Mouse (Mus musculus) spleen, postnatal 10 days (tissue): ENCODE measurements around the gene Parp11.

ENCODE experiments used
- DNase-seq, 2 experiments: peaks; one replicate each; pipeline ENCODE4 v3.0.0; 2021 to 2022; ENCODE audit warnings: low spot score in 2 of 2

The Parp11 gene

DNA sequence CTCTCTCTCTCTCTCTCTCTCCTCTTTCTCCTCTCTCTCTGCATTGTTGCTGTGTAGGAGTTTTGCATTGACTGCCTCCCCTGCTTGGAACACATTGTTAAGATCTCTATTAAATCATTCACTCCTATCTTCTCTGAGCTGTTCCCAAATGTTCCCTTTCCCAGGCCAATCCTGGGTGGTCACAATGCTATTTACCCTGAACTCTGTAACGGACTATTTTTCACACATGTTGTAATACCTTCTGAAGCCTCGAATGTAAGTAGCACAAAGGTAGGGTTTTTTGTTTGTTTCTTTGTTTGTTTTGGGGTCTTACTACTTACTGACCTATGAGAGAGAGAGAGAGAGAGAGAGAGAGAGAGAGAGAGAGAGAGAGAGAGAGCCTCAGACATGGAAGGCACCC lies 2.2 kb downstream of the Parp11 start:
- no peak for DNase-seq

DNA sequence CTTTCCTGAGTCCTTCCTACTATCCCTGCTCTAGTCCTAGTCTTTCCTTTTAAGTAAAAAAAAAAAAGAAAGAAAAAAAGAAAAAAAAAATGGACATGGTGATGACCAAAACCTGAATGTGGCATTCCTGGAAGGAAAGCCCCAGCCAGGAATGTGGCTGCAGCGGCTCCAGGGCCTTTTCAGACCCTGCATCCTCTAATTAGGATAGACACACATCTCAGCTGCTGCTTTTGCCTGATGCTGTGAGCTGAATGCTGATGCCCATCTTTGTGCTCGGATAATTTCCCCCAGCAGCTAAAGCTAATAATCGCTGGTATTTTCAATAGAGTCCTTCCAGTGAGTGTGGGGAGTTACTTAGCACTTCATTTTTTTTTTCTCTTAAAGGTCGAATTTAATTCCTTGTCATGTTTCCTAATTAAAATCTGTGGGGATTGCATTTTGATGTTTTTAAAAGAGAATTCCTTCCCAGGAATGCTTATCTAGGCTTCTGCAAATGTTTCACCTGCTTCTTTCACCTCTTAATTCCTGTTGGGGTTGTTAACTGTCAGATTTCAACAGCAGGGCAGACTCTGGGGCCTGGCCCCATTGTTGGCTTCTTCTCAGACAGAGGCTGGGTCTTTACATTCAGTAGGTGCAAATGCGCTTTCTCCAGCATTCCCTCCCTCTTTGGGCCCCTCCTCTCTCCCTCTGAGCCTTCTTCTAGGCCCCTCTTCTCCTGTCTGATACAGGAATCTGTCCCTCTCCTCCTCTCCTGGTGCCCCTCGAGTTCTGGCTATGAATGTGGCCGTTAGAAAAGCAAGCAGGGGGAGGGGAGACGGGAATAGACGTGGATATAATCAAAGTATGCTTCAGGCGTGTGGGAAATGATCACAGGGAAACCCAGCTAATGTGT lies 3.1 kb downstream of the Parp11 start:
- no peak for DNase-seq

DNA sequence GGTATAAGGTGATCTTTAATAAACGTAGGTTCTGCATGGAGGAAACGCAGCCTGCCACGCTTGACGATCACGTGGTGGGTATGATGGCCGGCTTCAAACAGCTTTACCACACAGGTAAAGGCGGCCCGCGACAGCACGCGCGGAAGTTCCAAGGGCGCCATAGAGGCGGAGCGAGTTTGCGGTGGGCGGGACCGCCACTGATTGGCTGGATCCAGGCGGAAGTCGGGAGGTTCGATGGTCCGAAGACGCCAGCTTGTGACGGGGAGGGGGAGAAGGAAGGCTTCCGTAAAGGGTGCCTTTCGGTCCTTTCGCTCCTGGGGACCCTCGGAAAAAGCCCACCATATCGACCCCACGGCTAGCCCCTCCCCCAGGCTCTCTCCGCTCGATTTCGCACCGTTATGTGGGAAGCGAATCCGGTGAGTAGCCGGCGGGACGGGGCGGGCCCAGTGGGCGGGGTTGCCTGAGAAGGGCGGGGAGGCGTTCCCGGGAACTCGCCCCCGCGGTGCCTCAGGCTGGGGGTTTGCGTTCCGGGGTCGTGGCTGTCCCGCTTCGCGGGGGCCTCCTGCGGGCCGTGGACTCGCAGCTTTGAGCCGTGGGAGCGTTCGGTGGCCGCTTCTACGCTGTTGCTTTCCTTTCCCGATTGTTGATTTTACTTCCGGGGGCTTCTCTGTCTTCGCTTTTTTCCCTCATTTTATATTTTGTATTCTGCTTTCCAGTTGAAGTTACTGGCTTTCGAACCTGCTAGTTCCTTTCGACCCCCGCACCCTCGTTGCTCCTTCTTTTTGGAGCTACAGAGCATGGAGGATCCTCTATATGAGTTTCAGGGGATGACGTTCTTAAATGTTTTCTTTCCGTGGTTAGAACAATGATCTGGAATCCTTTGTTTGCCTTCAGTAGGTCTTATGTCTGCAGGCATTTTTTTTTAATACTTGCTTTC lies 7.0 kb downstream of the Parp11 start:
- peak; percentile 96 to 97 for DNase-seq

DNA sequence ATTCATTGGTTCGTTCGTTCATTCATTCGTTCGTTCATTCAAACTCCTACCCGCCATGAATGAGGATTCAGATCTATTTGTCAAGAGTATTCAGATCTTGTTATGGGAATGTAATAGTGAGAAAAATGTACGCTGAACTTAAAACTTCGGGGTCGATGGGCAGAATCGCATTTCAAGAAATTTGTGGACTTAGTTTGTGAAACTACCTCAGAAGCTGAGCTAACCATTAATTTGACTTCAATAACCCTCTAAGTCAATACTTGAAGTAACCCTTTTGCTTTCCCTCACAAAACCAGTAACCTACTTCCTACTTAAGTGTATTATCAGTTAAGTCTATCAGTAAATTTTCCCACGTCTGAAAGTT lies 7.7 kb downstream of the Parp11 start:
- DNase-seq: no peak

DNA sequence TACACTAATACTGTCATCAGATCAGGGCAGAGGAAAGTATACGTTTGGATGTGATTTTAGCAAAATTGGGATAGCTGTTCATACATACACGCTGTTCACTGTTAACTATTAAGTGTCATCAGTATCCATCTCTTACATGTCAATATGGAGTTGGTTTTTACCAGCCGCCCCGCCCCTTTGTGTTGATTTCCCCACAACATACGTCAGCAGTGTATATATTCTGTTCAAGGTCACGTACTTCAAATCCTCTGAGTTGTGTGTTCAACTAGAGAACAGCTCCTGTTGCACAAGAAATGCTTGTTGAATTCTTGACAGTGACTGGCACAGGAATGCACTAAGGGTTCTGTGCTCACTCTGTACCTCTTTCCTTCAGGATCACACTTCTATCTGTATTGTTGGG lies 8.2 kb downstream of the Parp11 start:
- DNase-seq: no peak

DNA sequence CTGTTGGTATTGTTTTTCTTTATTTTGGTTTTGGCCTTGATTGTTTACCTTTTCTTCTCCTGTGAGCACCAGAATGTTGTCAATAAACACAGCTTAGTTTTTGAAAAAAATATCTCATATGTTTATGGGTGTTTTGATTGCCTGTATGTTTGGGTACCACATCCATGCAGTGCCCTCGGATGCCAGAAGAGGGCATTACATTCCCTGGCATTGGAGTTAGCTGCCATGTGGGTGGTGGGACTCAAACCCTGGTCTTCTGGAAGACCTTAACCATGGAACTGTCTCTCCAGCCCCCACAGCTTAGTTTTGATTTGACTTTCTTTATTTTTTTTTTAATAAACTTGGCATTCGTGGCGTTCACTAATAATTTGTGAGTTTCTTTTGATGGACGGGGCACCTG lies 8.8 kb downstream of the Parp11 start:
- no peak for DNase-seq

DNA sequence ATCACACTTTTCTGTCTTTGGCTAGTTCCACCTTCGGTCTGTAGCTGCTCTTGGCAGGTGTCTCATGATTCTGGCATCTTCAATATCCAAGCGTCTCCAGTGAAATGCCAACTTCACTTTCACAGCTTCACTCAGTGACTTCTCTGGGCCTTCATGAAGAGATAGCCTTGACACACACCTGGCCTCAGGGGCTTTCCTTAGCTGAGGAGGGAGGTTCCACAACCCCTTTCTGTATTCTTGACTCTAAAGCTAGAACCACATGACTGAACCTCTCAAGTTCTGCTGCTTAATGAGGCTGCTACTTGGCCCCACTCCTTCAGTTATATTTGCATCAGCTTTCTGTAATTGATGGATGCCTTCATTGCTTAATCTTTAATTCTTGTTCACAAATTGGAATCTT lies 10.1 kb downstream of the Parp11 start:
- no peak for DNase-seq

DNA sequence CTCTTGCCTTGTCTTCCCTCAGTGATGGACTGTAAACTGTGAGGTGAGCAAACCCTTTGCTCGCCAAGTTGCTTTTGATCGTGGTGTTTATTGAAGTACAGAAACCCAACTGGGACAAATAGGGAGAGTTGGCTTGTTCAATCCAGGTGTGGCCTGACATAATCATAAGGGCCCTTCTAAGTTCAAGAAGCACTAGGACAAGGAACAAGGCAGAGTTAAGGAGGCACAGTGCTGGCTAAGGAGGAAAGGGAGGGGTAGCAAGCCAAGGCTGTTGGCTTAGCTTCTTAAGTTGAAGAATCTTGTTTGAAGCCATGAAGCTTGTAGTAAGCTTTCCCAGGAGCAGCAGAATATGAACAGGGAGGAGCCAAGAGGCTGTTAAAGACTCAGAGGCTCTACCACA lies 13.1 kb downstream of the Parp11 start:
- DNase-seq: no peak

DNA sequence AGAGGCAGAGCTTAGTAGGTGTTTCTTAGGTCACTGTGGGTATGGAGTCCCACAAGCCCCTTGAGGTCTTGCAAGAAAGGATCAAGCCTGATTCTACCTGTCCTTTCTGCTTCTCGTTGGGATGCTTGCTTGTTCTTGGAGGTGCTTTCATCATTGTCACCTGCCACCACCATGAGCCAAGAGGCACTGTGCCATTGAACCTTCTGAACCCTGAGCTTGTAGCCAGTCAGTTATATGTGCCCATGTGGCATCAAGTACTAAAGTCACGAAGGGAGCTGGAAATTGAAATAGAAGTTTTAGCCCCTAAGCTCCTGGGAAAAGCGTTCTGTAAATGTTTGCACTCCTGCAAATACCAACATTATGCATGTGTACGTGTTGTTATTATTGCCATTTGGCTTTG lies 14.9 kb downstream of the Parp11 start:
- DNase-seq: no peak

DNA sequence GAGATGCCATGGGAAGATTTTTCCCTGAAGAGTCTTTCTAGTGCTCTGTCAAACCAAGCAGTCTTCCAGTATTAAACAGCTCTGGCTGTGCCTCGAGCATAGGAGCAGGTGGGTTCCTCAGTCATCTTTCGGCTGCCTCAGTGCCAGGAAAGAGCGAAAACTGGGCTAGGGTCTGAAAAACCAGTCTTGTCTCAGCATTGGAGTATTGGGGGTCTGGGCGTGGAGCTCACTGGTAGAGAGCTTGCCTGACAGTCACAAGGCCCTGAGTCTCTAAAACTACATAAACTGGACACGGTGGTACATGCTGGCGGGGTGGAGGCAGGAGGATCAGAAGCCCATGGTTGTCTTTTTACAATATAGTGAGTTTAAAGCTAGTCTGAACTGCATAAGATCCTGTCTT lies 15.6 kb downstream of the Parp11 start:
- DNase-seq: no peak

DNA sequence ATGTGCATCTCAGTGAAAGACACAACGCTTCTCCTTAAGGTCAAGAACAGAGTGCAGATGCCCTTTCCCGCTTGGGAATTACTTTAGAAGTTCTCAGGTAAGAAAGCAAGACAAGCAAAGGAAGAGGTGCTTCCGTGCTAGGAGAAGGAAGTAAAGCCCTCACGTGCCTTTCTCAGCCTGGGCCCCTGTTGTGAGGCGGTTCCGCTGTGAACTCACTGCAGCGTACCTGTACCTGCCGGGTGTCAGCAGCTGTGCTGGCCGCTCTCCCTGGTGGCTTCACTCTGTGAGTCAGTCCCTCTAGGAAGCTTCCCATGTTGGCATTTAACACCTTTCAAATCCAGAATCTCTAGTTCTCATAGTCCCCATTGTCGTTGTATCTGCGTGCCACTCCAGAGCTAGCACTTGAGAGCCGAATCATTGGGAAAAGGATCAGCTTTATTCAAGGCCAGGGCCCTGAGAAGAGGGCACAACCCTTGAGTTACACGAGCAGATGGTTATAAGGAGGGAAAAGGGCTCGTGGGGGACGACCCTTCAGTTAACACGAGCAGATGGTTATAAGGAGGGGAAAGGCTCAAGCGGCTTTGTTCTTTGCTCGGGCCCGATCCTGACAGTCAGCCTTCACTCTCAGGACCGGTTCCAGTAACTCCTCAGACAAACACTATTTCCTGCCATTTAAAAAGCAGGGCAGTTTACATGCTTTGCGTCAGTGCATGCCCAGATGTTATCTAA lies 16.8 kb downstream of the Parp11 start:
- no peak for DNase-seq

DNA sequence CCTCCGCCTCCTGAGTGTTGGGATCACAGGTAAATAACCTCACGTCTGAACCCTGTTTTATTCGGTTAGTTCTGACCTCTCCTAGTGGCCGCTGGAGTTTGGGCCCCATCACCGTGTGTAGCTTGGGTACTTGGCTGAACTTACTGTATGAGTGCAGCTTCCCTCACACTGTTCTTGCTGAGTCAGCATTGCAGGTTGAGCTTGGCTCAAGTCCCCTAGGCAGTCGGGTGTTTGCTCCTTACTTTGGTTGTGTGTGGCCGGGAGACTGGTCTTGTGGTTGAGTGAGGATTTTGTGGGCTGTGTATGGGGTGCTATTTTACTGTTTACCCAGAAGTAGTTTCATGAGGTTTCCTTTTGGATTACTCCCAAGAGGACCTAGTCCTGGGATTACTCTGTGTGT lies 17.9 kb downstream of the Parp11 start:
- DNase-seq: no peak

DNA sequence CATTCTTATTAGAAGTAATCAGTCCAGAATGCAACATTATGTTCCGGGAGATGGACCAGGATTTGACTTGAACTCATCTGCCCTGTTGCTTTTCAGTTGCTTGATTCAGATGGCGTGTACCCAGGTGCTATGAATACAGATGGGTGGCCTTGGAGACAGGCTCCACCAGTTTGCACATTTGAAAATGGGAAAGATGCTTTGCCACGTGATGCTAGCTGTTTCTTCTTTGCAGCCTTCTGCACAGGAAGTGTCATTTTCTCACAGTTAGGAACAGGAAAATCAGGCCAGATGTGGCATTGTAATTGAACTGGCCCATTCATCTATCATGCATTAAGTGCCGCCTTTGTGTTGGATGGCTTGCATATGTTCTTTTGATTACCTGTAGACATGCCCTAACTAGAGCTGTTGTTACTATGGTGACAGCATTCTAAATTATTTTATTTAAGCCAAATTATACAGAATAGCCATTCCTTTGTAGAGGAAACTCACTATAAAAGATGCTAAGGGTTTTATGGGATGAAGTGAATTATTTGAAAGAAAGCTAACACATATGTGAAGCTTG lies 20.2 kb downstream of the Parp11 start:
- DNase-seq: no peak

DNA sequence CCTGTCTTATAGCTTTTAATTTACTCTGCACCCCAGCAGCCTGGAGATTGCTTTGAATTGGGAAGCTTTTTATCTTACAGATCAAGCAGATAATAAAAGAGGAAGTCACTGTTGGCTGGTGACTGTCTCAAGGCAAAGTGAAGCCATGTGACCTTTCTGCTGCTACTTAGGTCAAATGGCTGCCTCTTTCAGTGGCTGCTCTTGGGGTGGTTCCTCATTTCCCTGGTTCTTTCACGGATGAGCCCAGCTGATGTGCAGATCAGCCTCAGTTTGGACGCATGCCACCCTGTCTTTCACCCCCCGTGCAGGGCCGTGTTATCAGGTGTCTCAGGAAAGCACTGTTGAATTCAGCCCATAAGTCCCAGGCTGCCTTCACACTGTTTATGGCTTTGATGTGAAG lies 25.4 kb downstream of the Parp11 start:
- peak in 1 of 2 experiments; percentile 41 for DNase-seq

DNA sequence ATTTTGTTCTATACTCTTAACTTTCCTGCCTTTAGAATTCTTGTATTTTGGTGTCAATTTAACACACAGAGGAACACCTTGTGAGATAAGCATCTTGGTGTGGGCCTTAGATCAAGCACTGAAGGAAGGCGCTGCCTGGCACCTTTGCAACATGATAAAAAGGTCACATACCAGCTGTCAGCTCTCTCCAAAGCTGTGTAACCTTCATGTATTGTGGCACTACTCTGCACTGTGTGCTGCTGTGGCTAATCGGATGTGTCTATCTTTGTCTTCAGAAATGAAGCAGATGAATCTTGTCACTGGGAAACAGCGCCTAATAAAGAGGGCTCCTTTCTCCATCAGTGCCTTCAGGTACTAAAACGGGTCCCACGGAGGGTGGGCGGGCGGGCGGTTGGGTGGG lies 27.3 kb downstream of the Parp11 start:
- DNase-seq: no peak

DNA sequence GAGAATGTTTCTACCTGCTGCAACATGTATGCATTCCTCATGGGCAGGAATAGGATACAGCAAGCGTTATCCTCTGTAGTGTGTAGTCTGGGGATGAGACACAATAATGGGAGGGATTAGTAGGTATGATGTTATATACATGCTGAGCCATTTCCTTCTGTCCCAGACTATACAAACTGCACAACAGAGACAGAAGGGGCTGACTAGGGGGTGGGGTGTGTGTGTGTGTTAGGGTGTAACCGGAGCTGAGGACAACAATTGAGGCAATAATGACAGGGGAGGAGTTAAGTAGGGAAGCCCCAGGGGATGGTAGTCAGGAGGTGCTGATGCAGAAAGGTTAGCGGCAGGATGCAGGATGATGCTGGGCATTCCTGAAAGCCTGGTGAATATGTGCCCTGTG lies 28.6 kb downstream of the Parp11 start:
- DNase-seq: no peak

DNA sequence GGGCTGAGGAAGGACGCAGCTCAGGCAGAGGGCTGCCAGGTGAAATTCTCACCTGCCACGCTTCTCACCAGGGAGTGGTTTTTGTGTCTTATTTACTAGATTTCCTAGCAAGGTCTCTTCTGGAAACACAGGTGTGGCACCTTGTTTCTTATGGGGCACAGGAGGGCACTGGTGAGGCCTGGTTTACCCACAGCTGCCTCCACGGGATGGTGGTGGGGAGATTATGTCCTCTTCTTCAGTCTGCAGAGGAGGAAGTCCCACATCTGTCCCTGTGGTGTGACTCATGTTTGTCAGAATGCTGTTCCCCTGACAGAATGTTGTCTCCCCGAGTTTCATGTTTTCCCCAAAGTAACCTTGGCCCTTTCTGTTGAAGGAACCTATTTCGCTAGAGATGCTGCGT lies 44.4 kb downstream of the Parp11 start:
- DNase-seq: no peak

DNA sequence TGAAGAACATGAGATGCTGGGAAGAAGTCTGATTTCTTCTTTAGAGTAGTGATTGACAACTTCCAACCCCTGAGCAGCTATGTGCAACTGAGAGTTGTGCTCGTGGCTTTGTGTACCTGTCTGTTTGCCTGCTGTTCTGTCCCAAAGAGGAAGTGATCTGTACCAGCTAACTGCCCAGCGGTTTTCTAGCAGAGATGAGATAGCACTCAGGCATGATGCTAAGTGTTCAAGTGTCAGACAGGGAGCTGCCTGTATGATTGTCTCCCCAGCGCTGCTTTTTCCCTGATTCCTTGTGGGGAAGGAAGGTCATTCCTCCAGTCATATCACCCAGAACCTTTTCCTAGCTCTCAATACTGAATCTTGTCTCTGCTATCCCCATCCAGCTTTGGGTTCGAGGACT lies 45.9 kb downstream of the Parp11 start:
- no peak for DNase-seq

DNA sequence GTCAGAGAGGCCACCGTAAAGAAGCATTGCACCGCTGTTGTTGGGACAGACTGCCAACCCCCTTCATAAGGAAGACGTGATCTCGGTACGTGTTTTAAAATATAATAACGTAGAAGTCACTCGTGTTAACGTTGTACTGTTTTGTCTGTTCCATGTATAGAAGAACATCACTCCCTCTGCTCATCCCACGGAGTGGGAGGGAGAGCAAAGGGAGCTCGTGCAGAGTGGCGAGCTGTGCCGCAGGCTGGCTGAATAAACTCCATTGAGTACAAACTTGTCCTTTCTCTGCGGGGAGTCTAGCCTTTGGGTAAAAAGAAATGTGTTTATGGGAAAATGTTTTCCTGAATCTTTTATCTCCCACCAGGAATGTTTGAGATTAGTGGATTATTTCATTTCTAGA lies 47.1 kb downstream of the Parp11 start:
- DNase-seq: no peak

DNA sequence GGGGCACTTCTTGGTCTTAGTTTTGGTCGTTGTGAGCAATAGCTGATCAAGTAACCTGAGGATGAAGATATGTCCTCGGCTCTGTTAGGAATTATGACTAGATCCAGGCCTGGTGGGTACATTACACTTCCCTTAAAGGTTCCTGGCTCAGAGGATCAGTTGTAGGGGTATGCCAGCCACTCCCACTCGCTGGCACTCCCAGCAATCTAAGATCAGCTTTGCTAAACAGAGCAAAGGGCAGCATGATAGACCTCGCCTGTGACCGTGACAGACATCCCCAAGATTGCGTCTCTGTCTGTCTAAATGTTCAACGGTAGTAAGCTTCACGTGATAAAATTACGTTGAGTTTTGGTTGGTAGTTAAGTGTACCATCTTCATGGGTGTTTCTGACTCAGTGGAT lies 47.7 kb downstream of the Parp11 start:
- no peak for DNase-seq

DNA sequence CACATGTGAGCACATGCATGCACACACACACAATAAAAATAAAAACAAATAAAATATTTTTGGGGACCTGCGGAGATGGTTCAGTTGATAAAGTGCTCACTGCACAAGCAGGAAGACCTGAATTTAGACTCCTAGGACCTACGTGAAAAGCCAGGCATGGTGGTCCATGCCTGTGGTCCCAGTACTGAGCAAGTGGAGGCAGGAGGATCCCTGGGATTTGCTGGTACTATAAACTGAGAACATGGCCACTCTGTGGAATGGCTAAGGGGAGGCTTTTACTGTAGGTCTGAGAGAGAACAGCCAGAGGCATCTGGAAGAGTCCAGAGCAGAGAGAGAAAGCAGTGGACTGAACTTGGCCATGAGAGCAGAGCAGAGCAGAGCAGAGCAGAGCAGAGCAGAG lies 48.6 kb downstream of the Parp11 start:
- no peak for DNase-seq

DNA sequence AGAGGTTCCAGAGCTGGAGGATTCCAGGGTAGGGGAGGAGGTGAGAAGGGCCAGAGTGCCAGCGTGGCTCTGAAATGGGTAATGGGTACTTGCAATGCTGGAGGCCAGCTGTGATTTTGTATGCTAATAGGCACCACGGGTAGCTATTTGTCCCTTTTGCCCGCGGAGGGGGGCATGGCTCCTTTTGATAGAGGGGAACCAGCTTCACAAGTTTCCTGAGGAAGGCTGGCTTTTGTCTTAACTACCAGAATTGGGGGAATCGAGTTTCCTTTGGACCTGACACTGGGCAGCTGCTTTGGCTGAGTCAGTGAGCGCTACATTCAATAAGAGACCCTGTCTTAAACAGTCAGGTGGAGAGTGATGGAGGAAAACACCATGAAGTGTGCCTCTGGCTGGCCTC lies 49.2 kb downstream of the Parp11 start:
- no peak for DNase-seq
